Mouse (Mus musculus) cerebellum, adult 2 months (tissue): ENCODE data around the gene Tnni3. TPM values are rescaled to one million over a fixed set of nuclear protein-coding genes. Genes with fewer than 3 reads are reported as not detected.

Source experiments
- DNase-seq, 2 experiments: peaks; one replicate each; pipeline ENCODE4 v3.0.0; 2021
- H3K27ac ChIP-seq: fragments of 200-500 bp; 2 replicates; pipeline ENCODE4 v1.5.1; 2012; ENCODE audit warnings: low read length, control low read depth, inconsistent platforms; ENCODE audit not compliant: insufficient read depth
- H3K27me3 ChIP-seq: fragments of 200-500 bp; 2 replicates; pipeline ENCODE4 v1.6.1; 2012; ENCODE audit warnings: inconsistent platforms, mild to moderate bottlenecking, low read length, moderate library complexity; ENCODE audit not compliant: control insufficient read depth, insufficient read depth
- H3K4me1 ChIP-seq: fragments of 200-500 bp; 2 replicates; pipeline ENCODE4 v1.6.1; 2011; ENCODE audit warnings: low read length; ENCODE audit not compliant: control insufficient read depth, insufficient read depth
- H3K4me3 ChIP-seq: fragments of 200-500 bp; replicated peaks from 2 replicates; pipeline ENCODE3; 2011; ENCODE audit warnings: mild to moderate bottlenecking, low read depth, low read length, control low read depth; ENCODE audit not compliant: insufficient read depth
- CTCF ChIP-seq: fragments of 200-500 bp; IDR thresholded peaks from 2 replicates; pipeline ENCODE4 v1.5.1; 2011; ENCODE audit warnings: low read depth, mild to moderate bottlenecking, control low read depth, low read length, moderate library complexity, borderline replicate concordance; ENCODE audit not compliant: insufficient read depth
- POLR2A ChIP-seq: fragments of 200-500 bp; IDR thresholded peaks from 2 replicates; pipeline ENCODE4 v1.6.1; 2011; ENCODE audit warnings: low read length, control low read depth, borderline replicate concordance; ENCODE audit not compliant: insufficient read depth
- WGBS: fragments of 180-500 bp; shearing (Covaris S2); methylation state at CpG from one replicate; pipeline ENCODE4 v1.1.7; 2018; 5-methylcytosine and 5-hydroxymethylcytosine counted together
- polyA plus RNA-seq: library from polyadenylated mRNA; depleted of rRNA; stranded (reverse); fragments of >200 nt; gene quantifications from 2 replicates; pipeline ENCODE4 v1.2.3, GENCODE M21; 2012

The Tnni3 gene
- polyA plus RNA-seq, 1 experiment, result 9.5 TPM

DNA sequence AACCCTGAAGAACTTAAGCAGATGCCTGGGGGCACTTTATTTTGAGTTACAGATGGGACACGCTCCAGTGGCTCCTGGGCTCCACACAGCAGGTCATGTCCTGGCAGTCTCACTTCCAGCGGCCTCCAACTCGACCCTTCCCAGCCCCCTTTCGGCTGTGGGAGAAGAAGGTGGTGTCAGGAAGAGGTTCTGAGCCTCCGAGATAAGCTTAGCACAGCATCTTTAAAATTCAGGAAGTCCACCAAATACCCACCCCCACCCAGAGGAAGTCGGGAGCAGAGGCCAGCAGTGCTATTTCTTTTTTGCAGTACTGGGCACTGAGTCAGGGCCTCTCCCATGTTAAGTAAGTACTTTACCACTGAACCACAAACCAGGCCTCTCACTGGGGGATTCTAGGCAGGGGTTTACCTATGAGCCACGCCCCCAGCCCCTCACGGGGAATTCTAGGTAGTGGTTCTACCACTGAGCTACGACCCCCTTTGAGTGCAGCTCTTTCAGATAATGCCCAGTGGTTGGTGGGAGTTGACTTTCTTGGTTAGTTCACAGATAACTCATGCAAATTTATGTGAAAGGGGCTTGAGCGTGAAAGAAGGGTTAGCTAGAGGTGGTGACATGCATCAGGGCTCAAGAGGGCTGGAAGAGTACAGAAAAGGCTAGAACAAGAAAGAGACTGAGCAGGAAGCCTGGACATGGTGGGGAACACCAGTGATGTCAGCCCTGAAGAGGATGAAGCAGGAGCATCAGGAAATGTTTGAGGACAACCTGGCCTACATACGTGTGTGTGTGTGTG is 19.2 kb downstream of the Tnni3 start:
- Histone ChIP-seq H3K27ac (no peak overlapping the region), H3K27me3 (no peaks in the 10 kb centered on the region), H3K4me1 (peaks cover 3% of the 10 kb centered on the region), H3K4me3 (no peak overlapping the region)
- TF ChIP-seq CTCF (no peak), POLR2A (no peak)
- 44% methylated on average over 11 of the region's 11 CpGs for WGBS
- DNase-seq, result no peak

DNA sequence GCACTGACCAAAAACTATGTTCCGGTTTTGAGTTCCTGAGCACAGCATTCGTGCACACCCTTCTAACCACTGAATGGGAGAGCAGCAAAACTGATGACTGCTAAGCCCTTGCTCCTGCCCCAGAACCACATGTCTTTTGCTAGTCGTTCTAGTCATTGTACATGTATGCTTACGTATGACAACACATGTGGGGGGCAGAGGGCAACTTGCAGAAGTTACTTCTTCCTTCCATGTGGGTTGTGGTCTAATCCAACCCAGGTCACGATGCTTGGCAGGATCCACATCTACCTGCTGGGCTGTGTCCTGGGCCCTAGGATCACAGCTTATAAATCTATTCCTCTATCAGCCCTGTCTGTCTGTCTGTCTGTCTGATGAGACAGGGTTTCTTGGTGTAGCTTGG is 20.2 kb downstream of the Tnni3 start:
- Histone ChIP-seq H3K4me3 (no peak overlapping the region), H3K27me3 (no peaks in the 10 kb centered on the region), H3K4me1 (peaks cover 12% of the 10 kb centered on the region), H3K27ac (no peak overlapping the region)
- DNase-seq, result no peak
- 81% methylated on average over 5 of the region's 5 CpGs for WGBS
- TF ChIP-seq POLR2A, result no peak
- no peak for TF ChIP-seq CTCF

DNA sequence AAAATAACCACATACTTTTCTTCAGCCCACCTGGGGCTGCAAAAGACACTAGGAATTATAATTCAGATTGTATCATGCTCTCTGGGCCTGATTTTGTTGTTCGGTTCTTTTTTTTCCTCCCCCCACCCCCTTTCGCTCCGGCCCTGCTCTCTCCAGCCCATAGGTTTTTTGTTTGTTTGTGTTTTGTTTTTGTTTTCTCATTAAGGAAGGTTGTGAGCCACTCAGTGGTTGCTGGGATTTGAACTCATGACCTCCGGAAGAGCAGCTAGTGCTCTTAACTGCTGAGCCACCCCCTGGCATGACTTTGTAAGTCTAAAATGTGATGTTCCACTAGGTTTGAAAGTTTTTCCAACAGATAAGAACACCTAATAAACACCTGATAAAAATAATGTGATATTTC is 20.9 kb downstream of the Tnni3 start:
- WGBS, result 69% methylated on average over 4 of the region's 4 CpGs
- DNase-seq, result no peak
- Histone ChIP-seq H3K4me3 (no peak overlapping the region), H3K27me3 (no peaks in the 10 kb centered on the region), H3K27ac (no peak overlapping the region), H3K4me1 (peaks cover 14% of the 10 kb centered on the region)
- TF ChIP-seq CTCF (no peak), POLR2A (no peak)

DNA sequence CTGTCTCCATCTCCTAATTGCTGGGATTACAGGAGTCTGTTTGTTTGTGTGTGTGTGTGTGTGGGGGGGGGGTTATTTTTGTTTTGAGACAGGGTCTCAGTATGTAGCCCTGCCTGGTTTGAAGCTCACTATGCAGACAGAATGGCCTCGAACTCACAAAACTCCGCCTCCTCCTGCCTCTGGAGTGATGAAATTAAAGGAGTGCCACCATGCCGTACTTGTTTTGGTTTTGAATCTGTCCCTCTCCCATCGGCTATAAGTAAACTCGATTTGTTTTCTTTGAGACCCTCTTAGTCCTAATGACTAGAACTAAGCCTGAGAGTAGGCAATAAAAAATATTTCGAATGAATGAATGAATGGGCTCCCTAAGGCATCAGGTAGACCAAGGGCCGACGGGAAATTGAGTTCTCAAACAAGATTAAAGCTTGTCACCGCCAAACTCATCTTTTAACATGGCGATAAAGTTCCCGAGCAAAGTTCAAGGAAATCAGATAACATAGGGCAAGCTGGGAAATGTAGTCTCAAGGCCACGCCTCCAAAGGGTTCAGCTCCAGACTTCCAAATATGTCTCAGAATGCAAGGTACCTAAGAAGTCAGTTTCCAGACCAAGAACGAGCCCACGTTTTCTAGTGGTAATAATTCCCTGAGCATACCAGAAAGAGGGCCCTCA is 21.5 kb downstream of the Tnni3 start:
- TF ChIP-seq CTCF, result no peak
- TF ChIP-seq POLR2A, result no peak
- no peak overlapping the region; the same call in 1 of the 2 replicates for H3K27ac ChIP-seq

DNA sequence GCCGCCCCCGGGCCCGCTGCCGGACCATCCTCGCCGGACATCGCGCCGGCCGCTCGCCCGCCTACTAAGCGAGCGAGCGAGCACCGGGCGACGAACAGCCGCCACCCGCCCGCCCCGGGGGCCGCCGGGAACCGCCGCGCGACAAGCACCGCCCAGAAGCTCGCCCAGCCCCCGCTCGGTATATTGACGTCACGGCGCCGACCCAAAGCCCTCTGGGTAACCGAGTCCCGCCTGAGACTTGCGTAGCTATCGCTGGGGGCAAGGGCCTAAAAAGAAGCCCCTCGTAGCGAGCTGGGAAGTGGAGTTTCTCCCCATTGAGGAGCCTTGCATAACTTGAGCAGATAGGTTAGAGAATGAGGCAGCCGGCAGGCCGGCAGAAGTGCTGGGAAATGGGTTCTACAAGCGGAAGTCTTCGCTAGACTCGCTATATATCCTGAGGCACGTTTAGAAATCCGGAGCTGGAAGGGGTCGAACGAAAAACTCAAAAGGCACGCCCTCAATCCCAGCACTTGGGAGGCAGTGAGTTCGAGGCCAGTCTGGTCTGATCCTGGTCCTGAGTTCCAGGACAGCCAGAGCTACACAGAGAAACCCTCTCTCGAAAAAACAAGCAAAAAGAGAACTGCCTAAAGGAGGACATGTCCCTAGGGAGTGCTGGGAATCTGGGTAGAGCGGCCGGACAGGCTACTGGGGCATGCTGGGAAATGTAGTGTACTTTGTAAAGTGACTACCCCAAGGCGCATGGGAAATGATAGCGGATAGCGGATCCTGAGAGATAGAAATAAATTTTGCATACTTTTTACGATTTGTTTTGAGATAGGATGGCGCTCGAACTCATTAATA is 22.3 kb downstream of the Tnni3 start, which contains the start of gene Ppp1r12c:
Ppp1r12c (minus strand) TSS at position 123 of the 840 bp plus-strand sequence.
- Histone ChIP-seq H3K27me3 (no peaks in the 10 kb centered on the region), H3K4me3 (peak within 1 kb of the TSS; percentile 99), H3K4me1 (peaks cover 14% of the 10 kb centered on the region), H3K27ac (peak within 1 kb of the TSS; percentile 97)
- DNase-seq, result peak; percentile 96 to 98
- WGBS, result under 1% methylated on average over 62 of the region's 62 CpGs
- TF ChIP-seq POLR2A (peak; percentile 42; the same call in 1 of the 2 replicates), CTCF (no peak)

More for the DNA sequence above, 21.5 kb downstream of the Tnni3 start:
- no peaks in the 10 kb centered on the region for H3K27me3 ChIP-seq
- H3K4me3 ChIP-seq, result peak overlapping the region; percentile 99
- WGBS, result 8% methylated on average over 14 of the region's 14 CpGs
- peaks cover 14% of the 10 kb centered on the region for H3K4me1 ChIP-seq
- peak; percentile 50 to 87 for DNase-seq

DNA sequence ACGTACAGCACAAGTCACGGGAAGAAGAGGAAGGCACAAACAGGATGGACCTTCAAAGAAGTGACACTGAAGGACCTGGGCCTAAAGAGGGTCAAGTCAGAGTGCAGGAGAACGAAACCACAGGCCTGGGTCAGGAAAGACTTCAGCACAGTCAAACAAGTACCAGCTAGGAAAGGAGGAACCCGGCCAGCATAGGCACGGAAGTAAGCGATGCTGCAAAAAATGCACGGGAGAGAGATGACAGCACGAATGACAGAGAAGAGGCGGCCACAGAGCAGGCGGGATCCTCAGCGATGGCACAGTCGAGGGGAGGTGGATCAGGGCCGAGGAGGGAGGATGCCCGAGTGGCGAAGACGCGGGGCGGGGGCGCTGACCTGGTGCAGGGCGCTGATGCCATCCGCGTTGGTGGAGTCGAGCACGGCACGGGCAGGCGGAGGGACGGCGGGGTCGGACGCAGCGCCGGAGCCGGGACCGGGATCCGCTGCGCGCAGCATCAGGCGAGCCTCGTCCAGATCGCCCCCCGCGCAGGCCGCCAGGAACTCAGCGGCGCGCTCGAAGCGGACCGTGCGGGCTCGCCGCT is 23.0 kb downstream of the Tnni3 start:
- TF ChIP-seq POLR2A (no peak), CTCF (no peak)
- peaks cover 14% of the 10 kb centered on the region for H3K4me1 ChIP-seq
- H3K4me3 ChIP-seq, result peak overlapping the region; percentile 99
- DNase-seq, result peak; percentile 68 to 73
- under 1% methylated on average over 51 of the region's 52 CpGs for WGBS
- no peaks in the 10 kb centered on the region for H3K27me3 ChIP-seq
- peak overlapping the region; percentile 6; the same call in 1 of the 2 replicates for H3K27ac ChIP-seq

DNA sequence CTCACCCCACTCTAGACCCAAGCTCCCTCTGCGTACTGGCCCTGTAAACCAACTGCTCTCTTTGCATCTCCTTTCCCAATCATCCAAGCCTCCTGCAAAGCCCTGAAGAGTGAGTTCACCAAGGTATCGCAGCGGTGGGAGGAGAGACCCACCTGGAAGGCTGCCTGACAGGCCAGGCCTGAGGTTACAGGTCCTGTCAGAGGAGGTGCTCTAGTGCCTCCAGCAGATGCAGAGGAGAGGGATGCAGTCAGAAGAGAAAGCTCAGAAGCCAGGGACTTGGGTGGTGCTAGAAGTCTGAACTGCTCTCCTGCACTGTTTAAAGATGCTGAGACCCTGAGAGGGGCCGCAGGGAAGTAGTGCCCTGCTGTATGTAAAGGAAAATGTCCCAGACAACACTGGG is 25.0 kb downstream of the Tnni3 start:
- Histone ChIP-seq H3K27ac (no peak overlapping the region), H3K27me3 (no peaks in the 10 kb centered on the region), H3K4me3 (no peak overlapping the region), H3K4me1 (peaks cover 14% of the 10 kb centered on the region)
- no peak for TF ChIP-seq CTCF
- 75% methylated on average over 4 of the region's 4 CpGs for WGBS
- no peak for DNase-seq
